Mouse (Mus musculus) lung, postnatal 10 days (tissue): ENCODE measurements around the gene Ulk4.

Experiments used
- DNase-seq: peaks from one replicate; pipeline ENCODE4 v3.0.0; 2021

Ulk4 gene

DNA sequence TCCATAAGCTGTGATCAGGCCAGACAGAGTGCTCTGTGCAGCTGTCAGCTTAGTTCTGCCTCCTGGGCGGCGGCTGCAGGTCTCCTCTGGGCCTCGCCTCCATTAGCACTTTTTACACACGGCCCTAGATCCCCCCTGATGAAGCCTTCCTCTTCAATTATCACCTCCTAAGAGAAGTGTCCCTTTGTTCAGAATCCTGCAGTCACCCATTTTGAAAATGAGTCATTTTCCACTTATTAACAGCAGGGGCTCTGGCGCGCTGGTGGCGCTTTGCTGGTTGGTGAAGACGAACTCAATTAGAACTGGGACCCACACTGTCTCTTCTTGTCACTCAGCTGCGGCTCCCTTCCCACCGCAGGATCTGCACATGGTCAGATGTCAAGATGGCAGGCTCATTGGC is 177.5 kb downstream of the Ulk4 start:
- DNase-seq: no peak

GRCm38 (mm10) chr9:121093760-121094159 is 183.2 kb downstream of the Ulk4 start:
- no peak for DNase-seq

DNA sequence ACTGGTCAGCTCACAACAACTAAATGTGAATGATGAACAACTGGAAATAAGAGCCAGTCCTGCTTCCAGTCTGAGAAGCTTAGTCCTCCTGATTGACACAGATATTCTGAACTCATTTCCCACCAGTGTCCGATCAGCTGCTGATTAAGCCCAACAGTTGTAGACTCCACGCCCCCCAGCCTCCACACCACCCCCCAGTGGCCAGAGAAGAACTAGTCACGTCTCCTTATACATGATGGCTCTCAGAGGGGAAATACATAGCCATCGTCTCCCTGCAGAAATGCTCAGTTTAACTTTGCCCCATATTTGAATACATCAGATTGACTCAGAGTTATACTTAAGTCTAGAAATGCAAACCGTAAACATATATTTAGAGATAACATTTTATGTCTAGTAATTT is 184.4 kb downstream of the Ulk4 start:
- no peak for DNase-seq

- DNase-seq: no peak
These were observed 185.8 kb downstream of the Ulk4 start for GRCm38 (mm10) chr9:121091016-121091735.

DNA sequence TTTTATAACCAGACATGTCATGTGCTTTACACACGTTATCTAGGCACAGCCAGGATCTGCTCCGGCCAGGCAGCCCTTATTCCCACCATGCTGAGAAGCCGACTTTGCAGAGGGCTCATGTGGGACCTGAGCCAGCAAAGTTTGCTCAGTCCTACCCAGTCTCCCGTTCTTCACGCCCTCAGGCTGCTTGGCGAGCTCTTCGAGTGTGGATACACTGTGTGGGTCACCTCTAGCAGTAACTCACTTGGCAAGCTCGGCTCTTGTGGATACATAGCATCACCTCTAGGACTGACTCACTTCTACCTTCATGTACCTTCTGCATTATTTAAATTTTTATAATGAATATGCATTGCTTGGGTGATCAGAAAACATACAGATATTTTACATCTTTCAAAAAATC is 189.3 kb downstream of the Ulk4 start:
- no peak for DNase-seq

DNA sequence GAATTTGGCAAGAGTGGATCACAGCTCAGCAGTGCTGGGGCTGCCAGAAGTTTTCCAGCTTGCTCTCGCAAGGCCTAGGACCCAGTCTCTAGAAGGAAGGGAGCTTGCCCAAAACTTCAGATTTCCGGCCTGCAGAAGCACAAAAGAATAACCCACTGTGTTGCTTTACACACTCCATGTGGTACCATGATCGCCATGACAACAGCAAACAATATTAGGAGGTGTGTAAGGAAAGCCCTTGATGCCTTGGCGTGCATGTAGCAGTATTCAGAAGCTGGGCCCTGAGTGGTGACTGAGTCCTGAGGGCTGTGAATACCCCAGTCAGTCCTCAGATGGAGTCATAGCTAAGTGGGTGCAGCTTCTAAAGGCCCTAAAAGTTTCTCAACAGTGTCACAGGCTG is 192.8 kb downstream of the Ulk4 start:
- no peak for DNase-seq

DNA sequence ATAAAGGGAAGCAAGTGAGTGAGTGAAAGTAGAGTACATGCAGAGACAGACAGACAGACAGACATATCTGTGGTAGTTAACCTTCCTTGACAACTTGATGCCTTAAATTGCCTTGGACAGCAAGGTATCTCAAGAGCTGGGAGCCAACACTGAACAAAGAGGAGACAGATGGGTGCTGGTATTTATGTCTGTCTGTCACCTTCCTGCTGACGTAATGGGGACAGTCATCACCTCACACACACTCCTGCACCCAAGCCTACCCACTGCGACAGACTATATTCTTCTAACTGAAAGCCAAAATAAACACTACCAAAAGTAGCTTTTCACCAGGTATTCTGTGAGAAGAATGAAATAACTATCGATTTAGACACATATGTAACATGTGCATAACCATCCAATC is 196.2 kb downstream of the Ulk4 start:
- no peak for DNase-seq

DNA sequence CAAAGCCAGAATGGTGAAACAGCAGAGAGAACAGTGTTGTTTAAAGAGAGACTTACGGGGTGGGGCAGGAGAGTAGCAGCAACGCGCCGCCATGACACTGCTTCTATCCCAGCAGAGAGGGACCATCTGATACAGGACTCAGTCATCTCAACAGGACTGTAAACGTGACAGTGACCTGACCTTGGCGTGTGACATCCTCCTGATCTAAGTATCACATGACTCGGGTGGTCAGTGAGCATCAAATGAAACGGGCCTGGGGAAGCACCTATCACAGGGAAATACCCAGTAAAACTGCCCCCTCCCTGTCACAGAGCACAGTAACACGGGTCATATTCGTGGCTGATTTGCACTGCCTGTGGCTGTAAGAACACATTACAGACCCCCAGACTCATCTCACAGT is 196.6 kb downstream of the Ulk4 start:
- DNase-seq: no peak

- DNase-seq: peak; percentile 73
These were observed 197.5 kb downstream of the Ulk4 start for GRCm38 (mm10) chr9:121079388-121080088.

GRCm38 (mm10) chr9:121076291-121076690 is 200.7 kb downstream of the Ulk4 start:
- no peak for DNase-seq

GRCm38 (mm10) chr9:121075246-121075645 is 201.8 kb downstream of the Ulk4 start:
- DNase-seq: no peak

DNA sequence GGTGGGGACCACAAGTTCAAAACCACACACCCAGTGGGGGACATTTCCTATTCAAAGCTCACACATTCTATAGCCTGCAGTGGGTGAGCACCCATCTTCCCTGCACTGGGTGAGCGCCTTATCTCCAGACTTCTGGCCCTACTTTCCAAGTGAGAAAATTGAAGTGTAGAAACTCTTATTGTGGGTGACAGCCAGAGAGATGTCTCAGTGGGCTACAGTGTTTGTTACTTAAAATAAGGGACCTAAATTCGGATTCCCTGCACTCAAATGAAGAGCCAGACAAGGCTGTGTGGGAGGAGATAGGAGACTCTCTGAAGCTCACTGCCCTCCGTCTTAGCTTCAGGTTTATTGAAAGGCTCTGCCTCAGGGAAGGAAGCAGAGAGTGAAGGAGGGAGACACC is 202.3 kb downstream of the Ulk4 start:
- DNase-seq: no peak

DNA sequence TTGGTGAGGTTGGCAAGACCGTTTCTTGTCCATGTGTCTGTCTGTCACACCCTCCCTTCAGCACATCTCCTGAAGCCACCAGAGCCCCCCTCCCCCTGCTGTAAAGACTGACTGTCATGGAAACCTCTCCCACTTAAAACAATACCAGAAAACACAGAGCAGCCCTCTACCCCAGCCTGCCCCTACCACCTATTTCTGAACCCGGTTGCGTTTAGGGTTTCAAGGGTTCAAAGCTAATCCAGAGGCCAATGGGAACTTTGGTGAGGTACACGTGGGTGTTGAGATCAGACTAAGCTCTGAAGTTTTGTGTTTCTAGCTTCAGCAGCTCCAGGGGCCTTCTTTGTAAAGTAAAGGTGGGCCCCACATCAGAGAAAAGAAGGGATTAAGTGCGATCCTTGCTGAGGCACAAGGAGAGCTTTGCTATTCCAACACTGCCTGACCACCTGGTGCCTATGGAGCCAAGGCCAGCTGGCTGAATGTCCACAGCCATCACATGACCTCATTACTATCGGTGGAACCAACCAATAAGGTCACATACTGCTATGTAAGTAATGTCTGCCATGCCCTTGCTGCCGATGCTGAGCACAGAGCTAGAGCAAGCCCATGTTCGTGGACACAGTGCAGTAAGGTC is 204.8 kb downstream of the Ulk4 start:
- no peak for DNase-seq

- no peak for DNase-seq
These were observed 205.4 kb downstream of the Ulk4 start for GRCm38 (mm10) chr9:121071461-121072126.

DNA sequence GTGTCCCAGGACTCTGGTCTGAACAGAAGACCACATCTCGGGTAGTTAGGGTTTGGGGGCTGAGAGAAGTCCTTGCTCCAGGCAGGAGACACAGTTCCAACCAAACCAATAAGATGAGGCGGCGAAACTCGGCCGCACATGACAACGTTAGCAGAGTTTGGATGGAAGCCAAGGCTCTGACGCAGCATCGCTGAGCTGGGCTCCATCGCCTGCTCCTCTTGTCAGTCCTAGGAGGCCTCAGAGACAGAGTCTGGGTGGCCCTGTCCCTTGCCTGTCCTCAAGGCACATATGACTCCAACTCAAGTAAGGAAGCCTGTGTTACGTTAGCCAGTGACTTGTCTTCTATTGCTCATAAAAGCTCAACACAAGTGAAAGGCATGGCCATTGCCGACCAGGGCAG is 205.9 kb downstream of the Ulk4 start:
- DNase-seq: peak; percentile 56

DNA sequence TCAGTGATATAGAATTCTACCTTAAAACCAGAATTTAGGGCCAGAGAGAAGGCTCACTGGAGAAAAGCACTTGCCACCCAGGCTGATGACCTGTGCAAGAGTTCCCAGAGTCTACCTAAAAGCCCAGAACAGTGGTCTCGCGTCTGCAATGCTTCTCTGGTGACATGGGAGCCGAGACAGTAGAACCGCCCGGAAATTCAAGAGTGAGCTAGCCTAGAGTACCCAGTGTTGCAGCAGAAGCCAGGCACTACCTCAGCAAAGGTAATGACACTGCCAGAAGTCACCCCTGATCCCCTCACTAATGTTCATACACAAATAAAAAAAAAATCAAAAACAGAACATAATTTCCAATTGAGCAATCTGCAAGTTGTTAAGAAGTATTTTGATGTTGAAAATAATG is 208.9 kb downstream of the Ulk4 start:
- DNase-seq: no peak

GRCm38 (mm10) chr9:121067043-121067442 is 210.0 kb downstream of the Ulk4 start:
- no peak for DNase-seq

GRCm38 (mm10) chr9:121065383-121065978 is 211.5 kb downstream of the Ulk4 start:
- DNase-seq: no peak

DNA sequence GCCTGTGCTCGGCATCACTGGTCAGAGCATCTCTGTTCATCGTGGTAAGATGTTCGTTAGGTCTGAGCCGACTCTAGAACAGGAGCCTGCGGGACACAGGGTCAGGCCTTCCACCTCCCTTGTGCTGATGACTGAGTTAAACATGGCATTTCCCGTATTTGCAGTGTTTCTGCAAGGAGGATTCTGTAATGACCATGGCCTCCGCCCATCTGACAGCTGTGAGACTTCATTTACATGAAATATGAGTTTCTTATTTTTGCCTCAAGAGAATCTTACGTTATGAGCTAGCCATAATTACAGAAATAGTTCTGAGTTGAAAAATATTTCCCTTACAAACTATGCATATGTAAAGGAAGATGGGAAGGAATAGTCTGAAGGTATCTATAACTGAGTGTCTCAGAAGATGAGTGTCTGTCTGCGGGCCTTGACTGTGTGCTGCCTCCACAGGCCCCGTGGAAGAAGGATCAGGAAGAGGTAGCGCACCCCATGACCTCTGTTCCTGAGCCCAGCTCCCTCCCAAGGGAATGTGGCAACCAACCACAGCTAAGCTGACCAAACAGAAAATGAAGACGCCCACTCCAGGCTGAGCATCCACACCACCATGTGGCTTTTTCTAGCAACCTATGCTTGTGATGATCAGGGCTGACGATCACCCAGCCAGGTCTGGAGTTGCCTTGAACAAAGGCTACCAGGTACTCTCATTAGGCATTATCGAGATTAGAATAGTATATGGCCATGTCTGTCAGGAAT is 212.2 kb downstream of the Ulk4 start:
- no peak for DNase-seq

DNA sequence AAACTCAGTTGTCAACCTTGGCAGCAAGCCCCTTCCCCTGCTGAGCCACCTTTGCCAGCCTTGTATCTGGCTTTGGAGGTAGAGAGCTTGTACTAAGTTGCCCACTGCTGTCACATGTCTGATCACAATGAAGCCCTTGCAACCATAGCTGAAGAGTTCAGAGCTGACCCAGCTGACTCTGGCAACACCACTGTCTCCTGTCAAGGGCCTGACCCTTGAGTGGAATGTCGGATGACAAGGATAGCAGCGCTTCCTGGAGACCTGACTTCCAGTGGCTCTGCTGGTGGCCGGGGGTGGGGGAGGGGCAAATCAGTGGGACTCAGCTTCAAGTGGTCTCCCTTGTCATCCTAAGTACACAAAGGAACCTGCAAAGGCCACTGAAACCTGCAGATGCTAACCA is 214.3 kb downstream of the Ulk4 start:
- no peak for DNase-seq

- no peak for DNase-seq
These were observed 215.0 kb downstream of the Ulk4 start for GRCm38 (mm10) chr9:121061820-121062623.

- no peak for DNase-seq
These were observed 216.7 kb downstream of the Ulk4 start for GRCm38 (mm10) chr9:121060331-121060730.
